Comparison of ENCODE assay signal across 30 mouse cellular contexts in the genomic region with DNA sequence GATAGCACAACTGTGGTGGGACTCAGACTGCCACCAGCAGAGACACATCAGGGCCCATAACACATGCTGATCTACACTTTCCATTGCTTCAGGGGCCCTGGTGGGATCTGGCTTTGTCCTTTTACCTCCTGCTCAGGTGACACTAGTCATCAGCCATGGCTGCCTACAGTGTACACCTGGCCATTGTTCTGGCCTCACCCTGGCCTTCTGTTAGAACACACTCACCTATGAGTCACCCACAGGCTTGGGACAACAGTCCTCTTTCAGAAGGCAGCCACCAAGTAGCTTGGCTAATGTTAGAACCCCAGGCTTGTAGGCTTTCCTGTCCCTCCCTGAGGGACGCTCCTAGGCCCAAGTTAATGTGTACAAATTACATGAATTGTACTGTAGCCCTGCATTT. TPM values are rescaled to one million over a fixed set of nuclear protein-coding genes. Genes with fewer than 3 reads are reported as not detected.
"Had no signal": no experiment of that assay in that cellular context is flagged by ENCODE, and none has a peak within 500 bp of the region (broad histone marks: within the 10 kb centered on the region; RNA-seq: fewer than 3 reads in every experiment).

No protein-coding gene starts in this region.

- H3K27ac ChIP-seq: heart, embryonic 10.5 days; hindbrain, embryonic 10.5 days; hindbrain, embryonic 12.5 days; hindbrain, embryonic 14.5 days; hindbrain, postnatal 0 days; kidney, embryonic 15.5 days; kidney, postnatal 0 days; limb, embryonic 13.5 days; limb, embryonic 15.5 days; liver, embryonic 12.5 days had no signal

- H3K9ac ChIP-seq: heart, embryonic 12.5 days; hindbrain, embryonic 12.5 days; hindbrain, embryonic 14.5 days; kidney, embryonic 15.5 days; limb, embryonic 13.5 days; limb, embryonic 15.5 days; liver, embryonic 12.5 days had no signal

- H3K9me3 ChIP-seq: heart, embryonic 10.5 days; heart, embryonic 12.5 days; hindbrain, embryonic 10.5 days; hindbrain, embryonic 12.5 days; kidney, embryonic 15.5 days; limb, embryonic 13.5 days; limb, embryonic 15.5 days; liver, embryonic 12.5 days had no signal

- ATAC-seq: hindbrain, postnatal 0 days; liver, embryonic 12.5 days had no signal

- H3K27me3 ChIP-seq: heart, embryonic 12.5 days; hindbrain, embryonic 12.5 days; kidney, embryonic 15.5 days; limb, embryonic 13.5 days; limb, embryonic 15.5 days; liver, embryonic 12.5 days had no signal

- H3K4me2 ChIP-seq: heart, embryonic 12.5 days; hindbrain, embryonic 12.5 days; hindbrain, embryonic 14.5 days; kidney, embryonic 15.5 days; limb, embryonic 13.5 days; limb, embryonic 15.5 days; liver, embryonic 12.5 days had no signal

- DNase-seq: gastrocnemius, postnatal 10 days; gastrocnemius, postnatal 25 days; heart, adult 18-20 months; heart, postnatal 10 days; heart, postnatal 4 days; kidney, adult 11 months; kidney, adult 2 months; kidney, adult 9 months; kidney, postnatal 14 days; kidney, postnatal 36 days; layer of hippocampus, adult 9-11 months; layer of hippocampus, postnatal 36 days; left cerebral cortex, postnatal 4 days had no signal

- H3K4me1 ChIP-seq: heart, embryonic 10.5 days; heart, embryonic 12.5 days; hindbrain, embryonic 10.5 days; hindbrain, embryonic 12.5 days; kidney, embryonic 15.5 days; limb, embryonic 13.5 days; limb, embryonic 15.5 days; liver, embryonic 12.5 days had no signal

- H3K4me3 ChIP-seq: heart, embryonic 10.5 days; heart, embryonic 12.5 days; hindbrain, embryonic 10.5 days; hindbrain, embryonic 12.5 days; kidney, embryonic 15.5 days; limb, embryonic 13.5 days; limb, embryonic 15.5 days; liver, embryonic 12.5 days had no signal

RNA-seq across cellular contexts. Expression of a gene that starts 34.0 kb away (rescaled TPM):
- polyA plus RNA-seq: heart, embryonic 12.5 days; heart, embryonic 14.5 days; heart, embryonic 16.5 days; hindbrain, embryonic 10.5 days; hindbrain, embryonic 12.5 days; hindbrain, embryonic 14.5 days; hindbrain, postnatal 0 days; intestine, embryonic 14.5 days; kidney, embryonic 15.5 days; kidney, postnatal 0 days; large intestine, adult 2 months; limb, embryonic 11.5 days; limb, embryonic 13.5 days; limb, embryonic 15.5 days; liver, adult 2 months; liver, embryonic 12.5 days had no signal
